Mouse (Mus musculus): ENCODE data around the gene Gm17555. TPM values are rescaled to one million over a fixed set of nuclear protein-coding genes. Genes with fewer than 3 reads are reported as not detected.

The Gm17555 gene
- polyA plus RNA-seq (2012; rRNA removed) = not detected in 2 replicates

DNA sequence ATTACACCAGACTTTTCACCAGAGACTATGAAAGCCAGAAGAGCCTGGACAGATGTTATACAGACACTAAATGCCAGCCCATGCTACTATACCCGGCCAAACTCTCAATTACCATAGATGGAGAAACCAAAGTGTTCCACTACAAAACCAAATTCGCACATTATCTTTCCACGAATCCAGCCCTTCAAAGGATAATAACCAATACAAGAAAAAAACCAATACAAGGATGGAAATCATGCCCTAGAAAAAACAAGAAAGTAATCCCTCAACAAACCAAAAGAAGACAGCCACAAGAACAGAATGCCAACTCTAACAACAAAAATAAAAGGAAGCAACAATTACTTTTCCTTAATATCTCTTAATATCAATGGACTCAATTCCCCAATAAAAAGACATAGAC is at the start of gene Gm17555:
Gene Gm17555, plus strand, starts transcription at position 301 of the 400 bp plus-strand sequence.

Other genes starting within 250 kb of the Gm17555 start
- 1.6 and 2.9 TPM in 2 replicates for gene Fgf7, start 180.4 kb upstream of the Gm17555 start, polyA plus RNA-seq (2012; rRNA removed)
- 0.03 and 0.05 TPM in 2 replicates for gene Fam227b, start 63.1 kb upstream of the Gm17555 start, polyA plus RNA-seq (2012; rRNA removed)
- 13.7 and 15.8 TPM in 2 replicates for gene Dtwd1, start 63.0 kb upstream of the Gm17555 start, polyA plus RNA-seq (2012; rRNA removed)

Data from central nervous system, embryonic 18 days (tissue).